Mouse (Mus musculus) heart, postnatal 4 days (tissue): Measurements from ENCODE around the gene Cish. TPM values are rescaled to one million over a fixed set of nuclear protein-coding genes. Genes with fewer than 3 reads are reported as not detected.
"Not testable (repeated sequence)": the region's sequence is repeated elsewhere in the genome, so short reads cannot be mapped to it uniquely, and the experiment has no call there.

ENCODE experiments used
- DNase-seq: peaks from one replicate; pipeline ENCODE4 v3.0.0; 2021
- total RNA-seq, 2 experiments: library from RNA; stranded (reverse); gene quantifications; 2 replicates each; pipeline ENCODE4 v1.2.3; 2021

Cish gene
- total RNA-seq, 2 experiments from 2014 or later, result 146 to 176 TPM

DNA sequence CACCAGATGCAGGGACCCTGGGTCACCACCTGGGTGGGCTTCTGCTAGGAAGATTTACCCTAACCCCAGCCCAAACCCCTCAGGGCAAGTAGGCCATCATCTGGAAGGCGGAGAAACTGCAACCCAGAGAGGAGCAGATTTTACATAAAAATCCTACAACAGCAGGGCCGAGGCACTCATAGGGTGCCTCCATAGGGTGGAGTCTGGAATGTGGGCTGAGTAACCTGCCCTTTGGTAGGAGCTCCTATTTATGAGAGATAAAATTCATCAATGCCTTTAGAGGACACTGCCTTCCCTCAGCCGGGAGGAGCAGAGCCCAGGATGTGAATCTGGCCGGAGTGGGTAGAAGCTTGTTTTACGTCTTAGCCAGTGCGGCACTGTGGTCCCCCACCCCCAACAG is 3.0 kb downstream of the Cish start:
- no peak for DNase-seq

- no peak for DNase-seq
Observed at GRCm38 (mm10) chr9:107299783-107300182, 4.0 kb downstream of the Cish start.

GRCm38 (mm10) chr9:107300224-107300973 is 4.6 kb downstream of the Cish start:
- DNase-seq, result no peak

GRCm38 (mm10) chr9:107301554-107302331 is 5.9 kb downstream of the Cish start:
- DNase-seq, result no peak

GRCm38 (mm10) chr9:107302592-107302991 is 6.8 kb downstream of the Cish start:
- DNase-seq, result no peak

DNA sequence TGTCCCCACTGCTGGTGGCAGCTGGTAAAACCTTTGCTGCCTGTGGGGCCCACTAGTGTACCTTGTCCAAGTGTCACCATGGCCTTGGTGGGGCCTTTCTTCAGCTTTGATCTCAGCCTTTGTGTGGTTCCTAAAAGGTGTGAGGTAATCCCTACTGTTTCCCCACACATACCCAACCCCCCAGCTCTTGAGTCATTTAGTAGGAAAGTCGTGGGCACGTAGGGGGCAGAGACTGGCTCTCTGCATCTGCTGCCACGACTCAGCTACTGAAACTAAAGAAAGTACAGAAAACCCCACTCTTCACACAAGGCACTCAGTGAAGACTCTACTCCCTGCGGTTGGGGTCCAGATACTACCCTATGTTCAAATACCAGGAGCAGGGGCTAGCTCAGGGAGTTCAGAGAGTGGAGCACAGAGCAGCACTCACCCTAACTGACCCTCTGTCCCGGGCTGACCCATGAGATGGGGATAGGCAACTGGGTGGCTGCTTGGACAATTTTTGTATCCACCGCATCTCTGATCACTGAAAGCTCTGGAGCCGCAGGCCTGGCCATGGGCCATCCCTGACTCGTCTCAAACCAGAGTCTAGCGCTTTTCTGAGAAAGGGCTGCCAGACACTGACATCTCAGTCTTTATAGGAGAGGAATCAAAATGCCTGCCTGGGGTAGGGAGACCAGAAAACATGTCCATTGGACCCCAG is 7.4 kb downstream of the Cish start:
- DNase-seq, result no peak

DNA sequence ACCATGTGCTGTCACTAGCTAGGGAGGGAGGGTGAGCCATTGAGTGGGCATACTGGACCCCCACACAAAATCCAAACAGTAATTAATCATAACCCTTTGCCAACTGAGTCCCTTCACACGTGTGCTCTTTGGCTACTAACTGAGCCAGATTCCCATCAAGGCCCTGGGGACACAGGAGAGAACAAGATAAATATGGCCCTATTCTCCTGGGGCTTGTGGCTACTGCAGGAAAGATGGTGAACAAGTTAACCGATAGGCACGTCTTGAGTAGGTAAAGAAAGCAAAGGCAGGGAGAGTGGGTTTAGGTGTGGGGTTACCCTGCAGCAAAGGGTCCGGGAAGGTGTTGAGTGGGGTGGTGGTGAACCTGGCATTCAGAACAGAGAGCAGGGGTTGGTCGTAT is 8.1 kb downstream of the Cish start:
- no peak for DNase-seq

DNA sequence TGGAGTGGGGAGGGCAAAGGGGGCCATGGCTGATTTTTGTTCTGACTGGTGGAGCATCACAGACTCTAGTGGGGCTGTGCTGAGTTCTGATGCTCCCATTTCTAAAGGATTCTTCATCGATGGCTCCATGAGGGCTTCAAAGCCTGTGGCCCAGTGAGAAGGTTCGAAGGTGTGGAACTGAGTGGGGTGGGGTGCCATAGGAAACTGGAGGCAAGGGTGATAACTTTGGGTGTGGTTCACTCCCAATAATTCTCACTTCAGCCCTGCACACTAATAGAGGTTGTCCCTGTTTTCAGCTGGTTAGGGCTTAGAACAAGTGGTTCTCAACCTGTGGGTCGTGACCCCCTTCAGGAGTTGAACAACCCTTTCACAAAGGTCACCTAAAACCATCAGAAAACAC is 8.6 kb downstream of the Cish start:
- no peak for DNase-seq

DNA sequence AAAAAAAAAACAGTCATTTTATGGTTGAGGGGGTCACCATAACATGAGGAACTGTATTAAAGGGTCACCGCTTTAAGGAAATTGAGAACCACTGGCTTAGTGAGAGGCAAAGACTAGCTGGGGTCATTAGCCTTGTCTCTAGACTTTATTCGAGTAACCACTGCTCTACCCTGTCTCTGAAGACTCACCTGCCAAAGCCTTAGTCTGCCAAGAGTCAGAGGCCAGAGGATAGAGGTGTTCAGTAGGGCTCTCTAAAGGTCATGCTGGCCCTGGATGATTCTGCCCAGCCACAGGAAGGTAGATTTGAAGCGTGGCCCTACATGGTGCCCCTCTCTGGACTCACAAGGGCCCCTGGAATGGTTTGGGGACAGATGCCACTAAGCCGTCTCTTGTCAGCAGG is 9.2 kb downstream of the Cish start:
- no peak for DNase-seq

- no peak for DNase-seq
Observed at GRCm38 (mm10) chr9:107305601-107306542, 10.0 kb downstream of the Cish start.

DNA sequence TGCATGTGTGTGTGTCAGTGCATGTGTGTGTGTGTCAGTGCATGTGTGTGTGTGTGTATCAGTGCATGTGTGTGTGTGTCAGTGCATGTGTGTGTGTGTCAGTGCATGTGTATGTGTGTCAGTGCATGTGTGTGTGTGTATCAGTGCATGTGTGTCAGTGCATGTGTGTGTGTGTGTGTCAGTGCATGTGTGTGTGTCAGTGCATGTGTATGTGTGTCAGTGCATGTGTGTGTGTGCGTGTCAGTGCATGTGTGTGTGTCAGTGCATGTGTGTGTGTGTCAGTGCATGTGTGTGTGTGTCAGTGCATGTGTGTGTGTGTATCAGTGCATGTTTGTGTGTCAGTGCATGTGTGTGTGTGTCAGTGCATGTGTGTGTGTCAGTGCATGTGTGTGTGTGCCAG is 10.8 kb downstream of the Cish start:
- not testable (repeated sequence) for DNase-seq

DNA sequence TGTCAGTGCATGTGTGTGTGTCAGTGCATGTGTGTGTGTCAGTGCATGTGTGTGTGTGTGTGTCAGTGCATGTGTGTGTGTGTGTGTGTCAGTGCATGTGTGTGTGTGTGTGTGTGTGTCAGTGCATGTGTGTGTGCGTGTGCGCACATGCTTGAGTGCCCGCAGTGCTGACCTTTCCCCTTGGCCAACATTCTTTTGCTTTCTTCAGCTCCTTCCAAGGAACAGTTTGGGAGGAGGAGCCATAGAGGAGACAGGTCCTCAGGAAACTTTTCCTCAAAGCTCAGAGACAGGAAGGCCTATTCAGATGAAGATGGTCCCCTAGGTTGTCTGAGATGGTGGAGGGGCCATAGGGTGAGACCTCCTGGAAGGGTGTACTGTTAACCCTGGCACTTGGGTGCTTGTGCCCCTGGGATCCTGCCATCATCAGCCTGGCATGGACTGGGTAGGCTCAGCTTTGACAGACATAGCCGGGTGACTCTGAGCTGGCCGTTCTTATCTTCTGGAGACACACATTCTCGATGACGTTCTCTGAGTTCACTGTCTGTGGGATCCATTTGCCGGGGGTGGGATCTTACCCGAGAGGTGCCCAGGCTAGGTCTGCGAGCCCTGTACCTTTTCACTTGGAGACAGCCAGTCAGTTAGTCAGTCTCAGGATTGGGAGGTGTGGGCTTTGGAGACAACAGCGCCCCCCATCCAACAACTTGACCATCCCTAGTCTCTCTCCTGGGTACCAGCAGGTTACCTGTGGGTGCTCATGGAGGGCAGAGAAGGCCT is 11.5 kb downstream of the Cish start:
- DNase-seq, result no peak

DNA sequence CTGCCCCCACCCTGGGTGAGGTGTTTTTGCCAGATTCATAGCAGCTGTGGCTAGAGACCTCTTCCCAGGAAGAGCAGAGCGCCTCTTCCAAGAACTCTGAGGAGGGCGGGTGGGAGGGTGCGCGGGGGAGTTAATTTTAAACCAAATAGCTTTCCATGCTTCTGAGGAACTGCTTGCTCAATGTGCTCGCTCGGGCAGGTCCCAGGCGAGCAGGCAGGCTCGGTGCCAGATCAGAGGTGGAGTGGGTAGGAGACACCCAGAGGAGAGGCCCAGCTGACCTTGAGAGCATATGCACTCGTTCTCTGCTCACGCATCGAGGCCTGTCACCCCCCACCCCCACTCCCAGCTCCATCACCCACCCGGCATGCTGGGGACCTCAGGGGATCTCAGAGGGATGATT is 12.1 kb downstream of the Cish start:
- peak; percentile 92 for DNase-seq

DNA sequence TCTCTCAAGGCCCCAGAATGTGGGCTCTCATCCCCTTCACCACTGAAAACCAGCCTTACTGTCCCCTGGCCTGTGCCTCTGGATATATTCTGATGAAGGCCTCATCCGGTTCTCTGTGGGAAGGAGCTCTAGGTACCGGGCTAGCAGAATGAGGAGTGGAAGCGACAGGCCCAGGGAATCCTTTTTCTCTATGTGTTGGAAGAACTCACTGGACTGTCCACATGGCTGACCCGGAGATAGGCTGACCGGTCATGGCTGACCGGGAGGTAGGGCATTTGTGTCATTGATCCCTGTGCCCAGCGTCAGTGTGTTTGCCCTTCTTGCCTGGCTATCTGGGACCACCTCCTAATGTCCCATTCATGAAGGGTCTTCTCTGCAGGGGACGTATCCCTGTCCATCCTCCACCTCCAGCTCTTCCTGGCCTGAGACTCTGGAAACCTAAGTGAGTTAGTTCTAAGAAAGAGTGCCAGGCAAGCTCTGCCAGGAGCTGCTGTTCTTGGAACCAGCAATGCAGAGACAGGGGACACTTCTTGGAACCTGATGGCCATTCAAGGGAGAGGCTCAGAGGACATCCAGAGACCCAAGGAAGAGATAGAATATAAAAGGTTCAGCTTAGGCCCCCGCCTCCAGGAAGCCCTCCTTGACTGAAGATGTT is 12.6 kb downstream of the Cish start:
- DNase-seq, result no peak

- DNase-seq, result no peak
Observed at GRCm38 (mm10) chr9:107309171-107309570, 13.3 kb downstream of the Cish start.

GRCm38 (mm10) chr9:107309600-107309999 is 13.8 kb downstream of the Cish start:
- no peak for DNase-seq

GRCm38 (mm10) chr9:107312811-107313584 is 17.2 kb downstream of the Cish start:
- no peak for DNase-seq

DNA sequence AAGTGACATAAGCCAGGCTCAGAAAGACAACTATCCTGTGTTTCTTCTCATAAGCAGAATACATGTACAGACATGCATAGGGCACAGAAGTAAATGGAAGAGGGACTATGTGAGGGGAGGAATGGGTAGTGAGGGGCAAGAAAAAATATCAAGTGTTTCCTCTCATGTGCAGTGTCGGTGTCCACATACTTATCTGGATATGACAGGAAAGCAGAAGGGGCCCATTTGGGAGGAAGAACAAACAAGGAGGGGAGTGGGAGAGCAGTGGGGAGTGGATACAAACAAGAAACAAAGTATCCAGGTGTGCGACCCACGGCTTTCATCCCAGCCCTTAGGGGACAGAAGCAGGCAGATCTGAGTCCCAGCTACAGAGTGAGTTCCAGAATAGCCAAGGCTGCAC is 18.1 kb downstream of the Cish start:
- no peak for DNase-seq

GRCm38 (mm10) chr9:107315791-107316190 is 20.0 kb downstream of the Cish start:
- DNase-seq, result peak; percentile 26

DNA sequence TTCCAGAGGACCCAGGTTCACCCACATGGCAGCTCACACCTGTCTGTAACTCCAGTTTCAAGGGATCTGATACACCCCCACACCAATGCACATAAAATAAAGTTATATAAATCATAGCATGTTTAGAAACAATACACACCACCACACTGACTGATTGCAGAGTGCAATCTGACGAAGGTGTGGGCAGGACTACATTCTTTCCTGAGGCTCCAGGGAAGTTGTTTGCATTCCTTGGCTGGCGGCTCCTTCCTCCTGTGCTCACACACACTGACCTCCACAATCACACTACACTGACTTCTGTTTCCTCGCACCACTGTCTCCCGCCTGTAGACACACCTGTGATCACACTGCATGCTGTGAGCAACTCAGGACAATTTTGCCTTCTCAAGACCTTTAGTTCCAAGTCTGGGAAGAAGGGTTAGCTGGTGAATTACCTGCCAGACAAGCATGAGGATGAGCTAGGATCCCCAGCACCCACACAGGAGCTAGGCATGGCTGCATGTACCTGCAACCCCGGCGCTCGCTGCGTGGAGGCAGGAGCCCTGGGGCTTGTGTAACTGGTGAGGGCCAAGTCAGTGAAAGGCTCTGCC is 26.7 kb downstream of the Cish start:
- no peak for DNase-seq
